Comparison of ENCODE assay signal across 14 mouse cellular contexts in the genomic region with DNA sequence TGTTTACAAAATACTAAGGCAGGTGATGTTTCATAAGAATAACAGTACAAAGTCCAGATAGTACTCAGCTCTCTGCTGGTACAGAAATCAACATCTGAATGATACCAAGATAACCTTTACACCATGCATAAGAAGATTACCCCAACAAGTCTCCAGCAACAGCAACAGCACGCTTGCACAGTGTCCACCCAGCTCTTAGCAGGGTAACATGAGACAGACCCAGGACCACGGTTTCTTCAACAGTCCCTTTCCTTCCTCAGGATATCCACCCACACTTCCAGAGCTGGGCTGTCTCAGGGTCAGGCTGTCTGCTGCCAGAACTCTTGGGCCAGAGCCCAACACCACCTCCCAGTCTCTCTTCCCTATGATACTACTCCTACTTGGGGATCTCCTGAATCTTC. TPM values are rescaled to one million over a fixed set of nuclear protein-coding genes. Genes with fewer than 3 reads are reported as not detected.
DNase-seq lines count a peak whose midpoint lies in the region; ATAC-seq and TF ChIP-seq lines count a peak whose summit lies in the region.
"Had no signal": no experiment of that assay in that cellular context is flagged by ENCODE, and none has a peak within 500 bp of the region (broad histone marks: within the 10 kb centered on the region; RNA-seq: fewer than 3 reads in every experiment).

No protein-coding gene starts in this region.

- 0 out of 2 replicates have a peak, but pooled peaks cover 5% of the 10 kb centered on the region for H3K9me3 ChIP-seq in heart, postnatal 0 days (replicated peaks; ENCODE audit: control insufficient read depth, low read length)
- no peaks in the 10 kb centered on the region for H3K9me3 ChIP-seq in forebrain, embryonic 15.5 days
- H3K9me3 ChIP-seq: limb, embryonic 10.5 days; neural tube, embryonic 15.5 days had no signal

- peak; percentile 64 to 71 for DNase-seq in lung, adult 18-20 months
- DNase-seq in lung, adult 2 months: no peak
- DNase-seq in heart, postnatal 0 days (ENCODE audit: low spot score): no peak
- peak; percentile 66 for DNase-seq in kidney, postnatal 10 days
- no peak for DNase-seq in spleen, adult 18-20 months
- DNase-seq: cerebellum, adult 2 months had no signal

- 18% methylated on average over 2 of the region's 2 CpGs for WGBS in lung, adult 2 months
- WGBS in heart, postnatal 0 days: 37% methylated on average over 2 of the region's 2 CpGs
- 84% methylated on average over 2 of the region's 2 CpGs for WGBS in forebrain, embryonic 15.5 days

- H3K4me1 ChIP-seq in lung, adult 2 months (ENCODE audit: control insufficient read depth, insufficient read depth, low read length): peaks cover 4% of the 10 kb centered on the region
- no peaks in the 10 kb centered on the region for H3K4me1 ChIP-seq in heart, postnatal 0 days (ENCODE audit: control insufficient read depth, insufficient read depth)
- H3K4me1 ChIP-seq in forebrain, embryonic 15.5 days: no peaks in the 10 kb centered on the region; the same call in 1 of the 2 replicates
- H3K4me1 ChIP-seq: neural tube, embryonic 15.5 days had no signal

- H3K27ac ChIP-seq in heart, postnatal 0 days (ENCODE audit: low read depth): no peak overlapping the region
- H3K27ac ChIP-seq in forebrain, embryonic 15.5 days (replicated peaks): no peak overlapping the region
- H3K27ac ChIP-seq: embryonic facial prominence, embryonic 12.5 days; limb, embryonic 10.5 days; neural tube, embryonic 15.5 days had no signal

- no peak overlapping the region for H3K4me2 ChIP-seq in heart, postnatal 0 days (ENCODE audit: low read depth, low read length)
- peak overlapping the region; percentile 19 for H3K4me2 ChIP-seq in myocyte (ENCODE audit: low read depth)
- no peak overlapping the region for H3K4me2 ChIP-seq in forebrain, embryonic 15.5 days (replicated peaks)
- H3K4me2 ChIP-seq: embryonic facial prominence, embryonic 12.5 days; neural tube, embryonic 15.5 days had no signal

- H3K4me3 ChIP-seq in lung, adult 2 months (replicated peaks; ENCODE audit: extremely low read depth, low read depth, low read length): no peak overlapping the region
- H3K4me3 ChIP-seq in heart, postnatal 0 days (ENCODE audit: low read depth, low read length): no peak overlapping the region
- H3K4me3 ChIP-seq in myocyte: no peak overlapping the region
- no peak overlapping the region for H3K4me3 ChIP-seq in forebrain, embryonic 15.5 days
- H3K4me3 ChIP-seq: embryonic facial prominence, embryonic 12.5 days; limb, embryonic 10.5 days; neural tube, embryonic 15.5 days had no signal

- H3K79me2 ChIP-seq in myocyte (ENCODE audit: control insufficient read depth, insufficient read depth): no peaks in the 10 kb centered on the region

- no peak overlapping the region for H3K9ac ChIP-seq in heart, postnatal 0 days (replicated peaks; ENCODE audit: low read depth, low read length)
- H3K9ac ChIP-seq in forebrain, embryonic 15.5 days (replicated peaks): no peak overlapping the region
- H3K9ac ChIP-seq: embryonic facial prominence, embryonic 12.5 days; neural tube, embryonic 15.5 days had no signal

- TF ChIP-seq EP300 in heart, postnatal 0 days (IDR thresholded peaks at IDR 0.05; ENCODE audit: low read depth): no peak

- H3K27me3 ChIP-seq in heart, postnatal 0 days (ENCODE audit: control insufficient read depth, insufficient read depth, low read length): no peaks in the 10 kb centered on the region
- H3K27me3 ChIP-seq in myocyte (ENCODE audit: control insufficient read depth, insufficient read depth, insufficient read length): no peaks in the 10 kb centered on the region
- H3K27me3 ChIP-seq in forebrain, embryonic 15.5 days: no peaks in the 10 kb centered on the region
- H3K27me3 ChIP-seq: embryonic facial prominence, embryonic 12.5 days; neural tube, embryonic 15.5 days had no signal

- no peaks in the 10 kb centered on the region for H3K36me3 ChIP-seq in heart, postnatal 0 days (replicated peaks; ENCODE audit: control insufficient read depth, insufficient read depth, low read length)
- H3K36me3 ChIP-seq in myocyte (ENCODE audit: control insufficient read depth, insufficient read depth): no peaks in the 10 kb centered on the region
- H3K36me3 ChIP-seq in forebrain, embryonic 15.5 days: no peaks in the 10 kb centered on the region
- H3K36me3 ChIP-seq: embryonic facial prominence, embryonic 12.5 days; limb, embryonic 10.5 days; neural tube, embryonic 15.5 days had no signal

- peak; percentile 76; the same call in 1 of the 2 replicates for ATAC-seq in heart, postnatal 0 days (ENCODE audit: insufficient read depth, low read depth)
- ATAC-seq in forebrain, embryonic 15.5 days (replicated peaks): no peak
- ATAC-seq: forebrain, embryonic 16.5 days had no signal

- H3ac ChIP-seq in myocyte (ENCODE audit: control insufficient read depth, insufficient read length): no peak overlapping the region

- no peak for TF ChIP-seq CTCF in lung, adult 2 months (IDR thresholded peaks at IDR 0.05; ENCODE audit: insufficient read depth, low read length)
- no peak for TF ChIP-seq CTCF in heart, postnatal 0 days (IDR thresholded peaks at IDR 0.05; ENCODE audit: low read depth)

- no peak for TF ChIP-seq POLR2A in lung, adult 2 months (IDR thresholded peaks at IDR 0.05; ENCODE audit: borderline replicate concordance, extremely low read depth, low read depth, low read length)
- no peak for TF ChIP-seq POLR2A in myocyte (IDR thresholded peaks at IDR 0.05; ENCODE audit: insufficient read length, low read depth)

TF ChIP-seq in myocyte, 11 proteins besides CTCF, POLR2A, EP300 and RAD21:
- TF ChIP-seq MYOG (IDR thresholded peaks at IDR 0.05; ENCODE audit: control insufficient read depth in 1 of 3, insufficient read depth in 1 of 3, insufficient read length in 2 of 3, low read depth in 2 of 3) (no peak), E2F4 (IDR thresholded peaks at IDR 0.05; ENCODE audit: insufficient read depth) (no peak)

RNA-seq across cellular contexts. Expression of a gene that starts 8.5 kb away (rescaled TPM):
- 8.1 and 10.7 TPM in 2 replicates for polyA plus RNA-seq in lung, adult 2 months (2012; rRNA removed)
- total RNA-seq in heart, postnatal 0 days (2014; rRNA removed; ENCODE audit: low replicate concordance): 12.4 and 19.0 TPM in 2 replicates
- 3.3 and 3.8 TPM in 2 replicates for polyA plus RNA-seq in heart, postnatal 0 days (2015; fragmentation: Nextera tagmentation; extraction: Ambion mirVana)
- 22.3 TPM for polyA plus RNA-seq in myocyte (2012; fragmentation: generic; extraction: Trizol)
- polyA plus RNA-seq in forebrain, embryonic 15.5 days (2015; fragmentation: Nextera tagmentation; extraction: Ambion mirVana): 17.3 and 18.0 TPM in 2 replicates

RNA-seq across cellular contexts. Expression of a gene that starts 39.3 kb away (rescaled TPM):
- 1.1 and 1.3 TPM in 2 replicates for polyA plus RNA-seq in lung, adult 2 months (2012; rRNA removed)
- not detected in 2 replicates for total RNA-seq in heart, postnatal 0 days (2014; rRNA removed; ENCODE audit: low replicate concordance)
- polyA plus RNA-seq in heart, postnatal 0 days (2015; fragmentation: Nextera tagmentation; extraction: Ambion mirVana): 0.34 TPM in 1 of 2 replicates, not detected in the other
- polyA plus RNA-seq in myocyte (2012; fragmentation: generic; extraction: Trizol): 0.24 TPM
- polyA plus RNA-seq in forebrain, embryonic 15.5 days (2015; fragmentation: Nextera tagmentation; extraction: Ambion mirVana): 0.69 and 1.1 TPM in 2 replicates
- total RNA-seq: megakaryocyte-erythroid progenitor cell, adult 5-6 weeks had no signal
- polyA plus RNA-seq: embryonic facial prominence, embryonic 12.5 days; large intestine, adult 2 months; limb, embryonic 10.5 days had no signal

RNA-seq across cellular contexts. Expression of a gene that starts 42.8 kb away (rescaled TPM):
- polyA plus RNA-seq in lung, adult 2 months (2012; rRNA removed): 11,114 and 27,871 TPM in 2 replicates
- total RNA-seq in heart, postnatal 0 days (2014; rRNA removed; ENCODE audit: low replicate concordance): 5,955 and 6,390 TPM in 2 replicates
- polyA plus RNA-seq in heart, postnatal 0 days (2015; fragmentation: Nextera tagmentation; extraction: Ambion mirVana): 5,218 and 8,165 TPM in 2 replicates
- polyA plus RNA-seq in myocyte (2012; fragmentation: generic; extraction: Trizol): not detected
- polyA plus RNA-seq in forebrain, embryonic 15.5 days (2015; fragmentation: Nextera tagmentation; extraction: Ambion mirVana): 5,603 and 5,963 TPM in 2 replicates

RNA-seq across cellular contexts. Expression of a gene that starts 52.4 kb away (rescaled TPM):
- polyA plus RNA-seq in lung, adult 2 months (2012; rRNA removed): 0.60 and 1.6 TPM in 2 replicates
- not detected in 2 replicates for total RNA-seq in heart, postnatal 0 days (2014; rRNA removed; ENCODE audit: low replicate concordance)
- polyA plus RNA-seq in heart, postnatal 0 days (2015; fragmentation: Nextera tagmentation; extraction: Ambion mirVana): 0.38 and 0.90 TPM in 2 replicates
- polyA plus RNA-seq in myocyte (2012; fragmentation: generic; extraction: Trizol): 0.16 TPM
- 1.6 and 2.5 TPM in 2 replicates for polyA plus RNA-seq in forebrain, embryonic 15.5 days (2015; fragmentation: Nextera tagmentation; extraction: Ambion mirVana)
- total RNA-seq: megakaryocyte-erythroid progenitor cell, adult 5-6 weeks had no signal
- polyA plus RNA-seq: large intestine, adult 2 months had no signal

RNA-seq across cellular contexts. Expression of a gene that starts 55.8 kb away (rescaled TPM):
- polyA plus RNA-seq in lung, adult 2 months (2012; rRNA removed): 5,782 and 18,923 TPM in 2 replicates
- total RNA-seq in heart, postnatal 0 days (2014; rRNA removed; ENCODE audit: low replicate concordance): 1,456 and 1,841 TPM in 2 replicates
- polyA plus RNA-seq in heart, postnatal 0 days (2015; fragmentation: Nextera tagmentation; extraction: Ambion mirVana): 2,150 and 3,333 TPM in 2 replicates
- polyA plus RNA-seq in myocyte (2012; fragmentation: generic; extraction: Trizol): 12.3 TPM
- polyA plus RNA-seq in forebrain, embryonic 15.5 days (2015; fragmentation: Nextera tagmentation; extraction: Ambion mirVana): 2,103 and 2,256 TPM in 2 replicates

Comparison
In these comparisons a context has a peak if more than half of its experiments do, and no peak if none do; other contexts are left out.
1. DNase-seq: peak in lung, adult 18-20 months (2 of 2) and kidney, postnatal 10 days (single experiment); none in lung, adult 2 months (single experiment), heart, postnatal 0 days (single experiment) and spleen, adult 18-20 months (0 of 2).
2. RNA of a gene that starts 42.8 kb away (polyA plus RNA-seq): 11,114 to 27,871 TPM in lung, adult 2 months, 5,218 to 8,165 TPM in heart, postnatal 0 days and 5,603 to 5,963 TPM in forebrain, embryonic 15.5 days; not detected in myocyte (single experiment); every median in the first group is over 1,000 times any median in the second.